Mouse (Mus musculus) T-helper 2 cell (primary cell): ENCODE measurements around the gene Thap7.
"Not testable (repeated sequence)": the region's sequence is repeated elsewhere in the genome, so short reads cannot be mapped to it uniquely, and the experiment has no call there.

Source experiments
- in situ Hi-C: fragments of 300-600 bp; cut with MboI, MseI; formaldehyde crosslinking; loops from one replicate; pipeline ENCODE4 v1.15.1; 2025; ENCODE audit warnings: high pct_unique_total_duplicates

The Thap7 gene

GRCm38 (mm10) chr16:17532676-17533329 lies 1.9 kb upstream of the Thap7 start:
- in situ Hi-C loops, result no loop called here

- in situ Hi-C loops, result no loop called here
Measured at GRCm38 (mm10) chr16:17532271-17532670, 1.3 kb upstream of the Thap7 start.

- in situ Hi-C loops, result no loop called here
Measured at GRCm38 (mm10) chr16:17529981-17530586, 852 bp downstream of the Thap7 start.

- in situ Hi-C loops, result no loop called here
Measured at GRCm38 (mm10) chr16:17528276-17528675, 2.7 kb downstream of the Thap7 start.

- in situ Hi-C loops, result no loop called here
Measured at GRCm38 (mm10) chr16:17527606-17528005, 3.3 kb downstream of the Thap7 start.

- in situ Hi-C loops, result no loop called here
Measured at GRCm38 (mm10) chr16:17526223-17526622, 4.7 kb downstream of the Thap7 start.

- in situ Hi-C loops, result no loop called here
Measured at GRCm38 (mm10) chr16:17525524-17525923, 5.4 kb downstream of the Thap7 start.

- in situ Hi-C loops, result no loop called here
Measured at GRCm38 (mm10) chr16:17524156-17524555, 6.8 kb downstream of the Thap7 start.

- in situ Hi-C loops, result no loop called here
Measured at GRCm38 (mm10) chr16:17518910-17519309, 12.0 kb downstream of the Thap7 start.

- in situ Hi-C loops, result loop anchor here (5.0 kb wide), 1 partner anchor 51 kb away; the partner anchor contains the start of genes Lrrc74b and P2rx6
Measured at GRCm38 (mm10) chr16:17511431-17511830, 19.5 kb downstream of the Thap7 start.

GRCm38 (mm10) chr16:17510686-17511085 lies 20.2 kb downstream of the Thap7 start:
- in situ Hi-C loops, result loop anchor here (5.0 kb wide), 1 partner anchor 52 kb away; the partner anchor contains the start of genes Lrrc74b and P2rx6

GRCm38 (mm10) chr16:17510143-17510542 lies 20.8 kb downstream of the Thap7 start:
- in situ Hi-C loops, result loop anchor here (5.0 kb wide), 1 partner anchor 52 kb away; the partner anchor contains the start of genes Lrrc74b and P2rx6

GRCm38 (mm10) chr16:17509240-17509597 lies 21.7 kb downstream of the Thap7 start:
- in situ Hi-C loops, result no loop called here

- in situ Hi-C loops, result no loop called here
Measured at GRCm38 (mm10) chr16:17508546-17509239, 22.2 kb downstream of the Thap7 start, which contains the start of gene Lztr1. Gene Lztr1 (plus strand): TSS chr16:17508688.

- in situ Hi-C loops, result not testable (repeated sequence)
Measured at GRCm38 (mm10) chr16:17508031-17508430, 22.9 kb downstream of the Thap7 start.

- in situ Hi-C loops, result no loop called here
Measured at GRCm38 (mm10) chr16:17507018-17507552, 23.9 kb downstream of the Thap7 start.

- in situ Hi-C loops, result no loop called here
Measured at GRCm38 (mm10) chr16:17502681-17503080, 28.3 kb downstream of the Thap7 start.

- in situ Hi-C loops, result no loop called here
Measured at GRCm38 (mm10) chr16:17499249-17499883, 31.6 kb downstream of the Thap7 start.

- in situ Hi-C loops, result no loop called here
Measured at GRCm38 (mm10) chr16:17496499-17497305, 34.2 kb downstream of the Thap7 start.

GRCm38 (mm10) chr16:17491896-17492561 lies 38.9 kb downstream of the Thap7 start:
- in situ Hi-C loops, result no loop called here
